Mouse (Mus musculus) ES-Bruce4 (cell line): ENCODE measurements around the gene Lrrc28.

ENCODE experiments used
- CTCF ChIP-seq: IDR thresholded peaks from one replicate; pipeline ENCODE4 v1.8.1; 2011; ENCODE audit warnings: low read depth, low read length
- EP300 ChIP-seq: IDR thresholded peaks from 2 replicates; pipeline ENCODE4 v1.6.1; 2011; ENCODE audit warnings: low read depth, low read length; ENCODE audit not compliant: insufficient read depth
- POLR2A ChIP-seq: IDR thresholded peaks from one replicate; pipeline ENCODE4 v1.8.1; 2011; ENCODE audit warnings: low read length; ENCODE audit not compliant: insufficient read depth

GRCm38 (mm10) chr7:67544586-67544985 is 100.5 kb downstream of the Lrrc28 start:
- TF ChIP-seq CTCF = no peak
- no peak for TF ChIP-seq POLR2A
- no peak for TF ChIP-seq EP300
